ENCODE assay signal across 22 mouse cellular contexts in genomic region chr4:115905701-115906100, GRCm38 (mm10). TPM values are rescaled to one million over a fixed set of nuclear protein-coding genes. Genes with fewer than 3 reads are reported as not detected.
DNase-seq lines count a peak whose midpoint lies in the region; ATAC-seq and TF ChIP-seq lines count a peak whose summit lies in the region.
"Had no signal": no experiment of that assay in that cellular context is flagged by ENCODE, and none has a peak within 500 bp of the region (broad histone marks: within the 10 kb centered on the region; RNA-seq: fewer than 3 reads in every experiment).

No protein-coding gene starts in this region.

- DNase-seq in forebrain, embryonic 10.5 days (ENCODE audit: extremely low spot score, low spot score), result peak; percentile 45
- peak; percentile 59 for DNase-seq in brain, embryonic 14.5 days (ENCODE audit: low read depth)
- DNase-seq in mesoderm, embryonic 11.5 days (ENCODE audit: low read depth, low spot score), result peak; percentile 51
- DNase-seq in adrenal gland, postnatal 4 days (ENCODE audit: low spot score in 2 of 2), result no peak
- no peak for DNase-seq in liver
- DNase-seq in left cerebral cortex, postnatal 25 days (ENCODE audit: low spot score in 2 of 2), result no peak
- DNase-seq: cerebellum, adult 11 months; gastrocnemius, postnatal 10 days; heart, postnatal 14 days; lung, embryonic 14.5 days; right cerebral cortex, postnatal 4 days; thymus, adult 18-20 months had no signal

- H3K27ac ChIP-seq in forebrain, embryonic 10.5 days, result no peak overlapping the region
- H3K27ac ChIP-seq in forebrain, embryonic 12.5 days, result no peak overlapping the region
- no peak overlapping the region for H3K27ac ChIP-seq in neural tube, embryonic 13.5 days (replicated peaks)
- H3K27ac ChIP-seq: heart, embryonic 10.5 days; kidney, embryonic 15.5 days; limb, embryonic 15.5 days; macrophage had no signal

- H3K9ac ChIP-seq in forebrain, embryonic 12.5 days, result no peak overlapping the region
- H3K9ac ChIP-seq in neural tube, embryonic 13.5 days, result no peak overlapping the region
- H3K9ac ChIP-seq: kidney, embryonic 15.5 days; limb, embryonic 15.5 days; lung, embryonic 14.5 days had no signal

- peaks cover 54% of the 10 kb centered on the region for H3K4me1 ChIP-seq in forebrain, embryonic 10.5 days
- peaks cover 27% of the 10 kb centered on the region for H3K4me1 ChIP-seq in forebrain, embryonic 12.5 days
- peaks cover 27% of the 10 kb centered on the region for H3K4me1 ChIP-seq in neural tube, embryonic 13.5 days (replicated peaks)
- H3K4me1 ChIP-seq: heart, embryonic 10.5 days had no signal

- H3K36me3 ChIP-seq in forebrain, embryonic 10.5 days (replicated peaks), result no peaks in the 10 kb centered on the region
- no peaks in the 10 kb centered on the region for H3K36me3 ChIP-seq in forebrain, embryonic 12.5 days (replicated peaks)
- H3K36me3 ChIP-seq in neural tube, embryonic 13.5 days, result no peaks in the 10 kb centered on the region
- H3K36me3 ChIP-seq: heart, embryonic 10.5 days; kidney, embryonic 15.5 days; limb, embryonic 15.5 days had no signal

- intact Hi-C loops in left cerebral cortex, postnatal 25 days (cut with DNase I), result loop anchor here (10.0 kb wide), 1 partner anchor 139 kb away; no protein-coding TSS in a partner anchor

- H3K4me2 ChIP-seq in forebrain, embryonic 12.5 days, result no peak overlapping the region
- no peak overlapping the region for H3K4me2 ChIP-seq in neural tube, embryonic 13.5 days
- H3K4me2 ChIP-seq: kidney, embryonic 15.5 days; limb, embryonic 15.5 days; lung, embryonic 14.5 days had no signal

- no peak for TF ChIP-seq POLR2A in brain, embryonic 14.5 days (IDR thresholded peaks at IDR 0.05; ENCODE audit: borderline replicate concordance, extremely low read depth, insufficient read depth, insufficient read length, poor library complexity, severe bottlenecking)

- no peaks in the 10 kb centered on the region for H3K9me3 ChIP-seq in forebrain, embryonic 10.5 days
- H3K9me3 ChIP-seq in forebrain, embryonic 12.5 days, result no peaks in the 10 kb centered on the region
- H3K9me3 ChIP-seq in neural tube, embryonic 13.5 days, result no peaks in the 10 kb centered on the region
- H3K9me3 ChIP-seq: heart, embryonic 10.5 days; kidney, embryonic 15.5 days; limb, embryonic 15.5 days had no signal

- ATAC-seq in forebrain, embryonic 12.5 days (ENCODE audit: low FRiP score), result no peak
- ATAC-seq in neural tube, embryonic 13.5 days (ENCODE audit: low read depth), result peak; percentile 38; the same call in 1 of the 2 replicates
- ATAC-seq: Patski had no signal

- TF ChIP-seq CTCF in brain, embryonic 14.5 days (IDR thresholded peaks at IDR 0.05; ENCODE audit: borderline replicate concordance, extremely low read depth, insufficient read depth, insufficient read length), result no peak

- no peak overlapping the region for H3K4me3 ChIP-seq in forebrain, embryonic 10.5 days
- no peak overlapping the region for H3K4me3 ChIP-seq in forebrain, embryonic 12.5 days (replicated peaks)
- H3K4me3 ChIP-seq in neural tube, embryonic 13.5 days, result no peak overlapping the region
- H3K4me3 ChIP-seq: erythroblast, embryonic 14.5 days; heart, embryonic 10.5 days; kidney, embryonic 15.5 days; limb, embryonic 15.5 days had no signal

- 2% methylated on average over 7 of the region's 7 CpGs for whole genome bisulfite sequencing in forebrain, embryonic 10.5 days
- WGBS in forebrain, embryonic 12.5 days, result 2% methylated on average over 7 of the region's 7 CpGs
- 2% methylated on average over 7 of the region's 7 CpGs for WGBS in neural tube, embryonic 13.5 days

- H3K27me3 ChIP-seq in forebrain, embryonic 10.5 days (ENCODE audit: poor library complexity, severe bottlenecking), result peaks cover 98% of the 10 kb centered on the region
- H3K27me3 ChIP-seq in forebrain, embryonic 12.5 days, result peaks cover 92% of the 10 kb centered on the region
- H3K27me3 ChIP-seq in neural tube, embryonic 13.5 days, result peaks cover 99% of the 10 kb centered on the region

RNA-seq across cellular contexts. Expression of gene 6430628N08Rik, which starts 15.2 kb away (rescaled TPM):
- polyA plus RNA-seq in forebrain, embryonic 10.5 days (2016; fragmentation: Nextera tagmentation; extraction: Ambion mirVana), result 0.16 TPM in 1 of 2 replicates, not detected in the other
- polyA plus RNA-seq in forebrain, embryonic 12.5 days (2016; fragmentation: Nextera tagmentation; extraction: Ambion mirVana), result not detected in 2 replicates
- polyA plus RNA-seq in brain, embryonic 14.5 days (2012; rRNA removed), result 0.08 TPM in 1 of 2 replicates, not detected in the other
- 1.2 and 4.1 TPM in 2 replicates for polyA plus RNA-seq in neural tube, embryonic 13.5 days (2015; fragmentation: Nextera tagmentation; extraction: Ambion mirVana)
- total RNA-seq in adrenal gland, postnatal 4 days (2021), result not detected
- under 1 TPM; 0.27 to 0.37 TPM for total RNA-seq in left cerebral cortex, postnatal 25 days (2021)
- total RNA-seq: gastrocnemius, postnatal 10 days; heart, postnatal 14 days had no signal
- polyA plus RNA-seq: cortical plate, adult 2 months; erythroblast, embryonic 14.5 days; heart, embryonic 10.5 days; intestine, embryonic 14.5 days; kidney, embryonic 15.5 days; limb, embryonic 15.5 days; lung, embryonic 14.5 days; macrophage; Patski had no signal

RNA-seq across cellular contexts. Expression of gene Kncn, which starts 21.5 kb away (rescaled TPM):
- not detected in 2 replicates for polyA plus RNA-seq in forebrain, embryonic 10.5 days (2016; fragmentation: Nextera tagmentation; extraction: Ambion mirVana)
- not detected in 2 replicates for polyA plus RNA-seq in forebrain, embryonic 12.5 days (2016; fragmentation: Nextera tagmentation; extraction: Ambion mirVana)
- 0.10 and 0.18 TPM in 2 replicates for polyA plus RNA-seq in brain, embryonic 14.5 days (2012; rRNA removed)
- polyA plus RNA-seq in neural tube, embryonic 13.5 days (2015; fragmentation: Nextera tagmentation; extraction: Ambion mirVana), result 0.30 and 0.42 TPM in 2 replicates
- not detected for total RNA-seq in adrenal gland, postnatal 4 days (2021)
- total RNA-seq in left cerebral cortex, postnatal 25 days (2021), result under 1 TPM; 0.21 to 0.23 TPM
- total RNA-seq: gastrocnemius, postnatal 10 days; heart, postnatal 14 days had no signal
- polyA plus RNA-seq: heart, embryonic 10.5 days; intestine, embryonic 14.5 days; limb, embryonic 15.5 days; lung, embryonic 14.5 days; macrophage; Patski had no signal

RNA-seq across cellular contexts. Expression of gene Dmbx1, which starts 34.0 kb away (rescaled TPM):
- polyA plus RNA-seq in forebrain, embryonic 10.5 days (2016; fragmentation: Nextera tagmentation; extraction: Ambion mirVana), result 1.7 and 2.3 TPM in 2 replicates
- 0.51 and 0.87 TPM in 2 replicates for polyA plus RNA-seq in forebrain, embryonic 12.5 days (2016; fragmentation: Nextera tagmentation; extraction: Ambion mirVana)
- polyA plus RNA-seq in brain, embryonic 14.5 days (2012; rRNA removed), result 4.8 and 9.5 TPM in 2 replicates
- polyA plus RNA-seq in neural tube, embryonic 13.5 days (2015; fragmentation: Nextera tagmentation; extraction: Ambion mirVana), result 1.6 and 2.0 TPM in 2 replicates
- not detected for total RNA-seq in adrenal gland, postnatal 4 days (2021)
- not detected for total RNA-seq in left cerebral cortex, postnatal 25 days (2021)
- total RNA-seq: gastrocnemius, postnatal 10 days; heart, postnatal 14 days had no signal
- polyA plus RNA-seq: erythroblast, embryonic 14.5 days; heart, embryonic 10.5 days; kidney, embryonic 15.5 days; lung, embryonic 14.5 days; macrophage; Patski had no signal

Comparison
In these comparisons a context has a peak if more than half of its experiments do, and no peak if none do; other contexts are left out.
1. DNase-seq: peak in forebrain, embryonic 10.5 days (single experiment), brain, embryonic 14.5 days (single experiment) and mesoderm, embryonic 11.5 days (single experiment); none in adrenal gland, postnatal 4 days (0 of 2), liver (single experiment) and left cerebral cortex, postnatal 25 days (0 of 2).